Mouse (Mus musculus) G1E (cell line): ENCODE measurements around the gene Ankra2. TPM values are rescaled to one million over a fixed set of nuclear protein-coding genes. Genes with fewer than 3 reads are reported as not detected.

Experiments used
- ATAC-seq: 2 replicates; pipeline ENCODE4 v1.8.0; 2016; ENCODE audit warnings: mild to moderate bottlenecking; ENCODE audit not compliant: insufficient number of reproducible peaks, poor library complexity, low FRiP score, severe bottlenecking; ENCODE audit errors: extremely low read depth
- DNase-seq: peaks from one replicate; pipeline ENCODE4 v3.0.0; 2012; ENCODE audit warnings: low spot score
- H3K27me3 ChIP-seq: 2 replicates; pipeline ENCODE4 v1.6.1; 2012; ENCODE audit warnings: mild to moderate bottlenecking, low read length, inconsistent platforms; ENCODE audit not compliant: insufficient read depth
- H3K36me3 ChIP-seq: replicated peaks from 2 replicates; pipeline ENCODE3; 2012; ENCODE audit warnings: mild to moderate bottlenecking, inconsistent platforms
- H3K4me1 ChIP-seq: 2 replicates; pipeline ENCODE4 v1.6.1; 2012; ENCODE audit warnings: low read depth, low read length, inconsistent platforms, mixed read lengths; ENCODE audit not compliant: insufficient read depth
- H3K4me3 ChIP-seq: 2 replicates; pipeline ENCODE4 v1.5.1; 2012; ENCODE audit warnings: low read depth, mild to moderate bottlenecking, inconsistent platforms, low read length, moderate library complexity, mixed read lengths
- H3K9me3 ChIP-seq: replicated peaks from 2 replicates; pipeline ENCODE4 v1.6.1; 2012; ENCODE audit warnings: inconsistent platforms
- CTCF ChIP-seq: IDR thresholded peaks from 2 replicates; pipeline ENCODE4 v1.5.1; 2012; ENCODE audit warnings: low read depth, low read length, inconsistent platforms, mixed read lengths
- GATA1 ChIP-seq: IDR thresholded peaks from 2 replicates; pipeline ENCODE4 v1.6.1; 2012; ENCODE audit warnings: borderline replicate concordance, low read length, inconsistent platforms, mixed read lengths
- GATA2 ChIP-seq: IDR thresholded peaks from 2 replicates; pipeline ENCODE4 v1.6.1; 2012; ENCODE audit warnings: low read depth, low read length, inconsistent platforms, borderline replicate concordance
- POLR2AphosphoS5 ChIP-seq: IDR thresholded peaks from 2 replicates; pipeline ENCODE4 v1.6.1; 2012; ENCODE audit warnings: low read depth, low read length, inconsistent platforms; ENCODE audit not compliant: insufficient replicate concordance
- TAL1 ChIP-seq: conservative IDR thresholded peaks from 2 replicates; pipeline ENCODE4 v1.6.1; 2012; ENCODE audit warnings: low read depth, low read length, inconsistent platforms, mixed read lengths
- polyA plus RNA-seq: library from polyadenylated mRNA; stranded (reverse); fragments of >175 nt; gene quantifications from 2 replicates; pipeline ENCODE4 v1.2.3, GENCODE M21; 2012
- total RNA-seq, 2 experiments: library from RNA; stranded (forward) in 1 of 2; stranded (reverse) in 1 of 2; fragments of 200-1000 nt in 1 of 2; fragments of >200 nt in 1 of 2; fragmentation: Nextera tagmentation in 1 of 2; gene quantifications; 2 replicates each; pipeline ENCODE4 v1.2.3; 2014 to 2017

Gene Ankra2
- total and polyA plus RNA-seq, 3 experiments, result 16.3 to 53.0 (median 29.0) TPM

DNA sequence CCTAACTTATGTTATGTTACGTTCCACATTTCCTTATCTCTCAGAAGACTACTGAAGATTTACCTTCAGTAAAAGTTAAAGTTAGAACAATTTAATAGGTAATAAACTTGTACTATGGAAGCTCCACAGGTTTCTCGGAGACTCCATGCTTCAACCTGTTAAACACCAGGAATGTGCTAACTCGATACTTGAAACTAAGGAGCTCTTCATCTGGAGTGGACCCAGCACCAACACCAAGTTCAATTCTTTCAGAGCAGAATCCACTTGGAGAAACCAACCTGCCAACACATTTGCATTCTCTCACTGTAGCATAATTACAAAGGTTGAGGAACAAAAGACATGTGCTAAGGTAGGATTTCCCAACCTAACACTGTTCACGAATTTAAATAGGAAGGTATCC lies 52.2 kb downstream of the Ankra2 start:
- H3K36me3 ChIP-seq, result peaks cover 50% of the 10 kb centered on the region
- DNase-seq, result no peak
- peak overlapping the region; percentile 57 for H3K4me3 ChIP-seq
- ATAC-seq, result no peak
- no peaks in the 10 kb centered on the region for H3K27me3 ChIP-seq
- no peaks in the 10 kb centered on the region for H3K9me3 ChIP-seq
- H3K4me1 ChIP-seq, result peaks cover 45% of the 10 kb centered on the region
- no peak for TF ChIP-seq CTCF
- TF ChIP-seq GATA2, result no peak
- TF ChIP-seq GATA1, result no peak
- TF ChIP-seq TAL1, result no peak
- no peak for TF ChIP-seq POLR2AphosphoS5

DNA sequence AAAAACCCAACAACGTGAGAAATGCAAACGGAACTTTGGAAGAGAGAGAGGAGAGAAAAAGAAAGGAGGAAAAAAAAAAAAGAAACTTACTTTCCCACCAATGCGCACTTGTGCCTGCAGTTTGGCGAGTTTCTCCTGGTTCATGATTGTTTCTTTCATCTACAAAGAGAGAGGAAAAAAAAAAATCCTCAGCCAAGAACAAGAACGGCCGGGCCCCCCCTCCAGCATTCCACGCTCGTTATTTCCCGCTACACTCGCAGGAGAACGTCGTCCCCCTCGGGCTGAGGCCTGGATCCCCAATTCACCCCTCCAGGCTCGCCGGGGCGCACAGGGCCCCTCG lies 53.2 kb downstream of the Ankra2 start:
- Histone ChIP-seq H3K9me3 (no peaks in the 10 kb centered on the region), H3K4me1 (peaks cover 40% of the 10 kb centered on the region), H3K27me3 (no peaks in the 10 kb centered on the region), H3K4me3 (peak overlapping the region; percentile 92), H3K36me3 (peaks cover 44% of the 10 kb centered on the region)
- DNase-seq (no peak), ATAC-seq (no peak)
- TF ChIP-seq GATA2 (no peak), GATA1 (no peak), POLR2AphosphoS5 (no peak), CTCF (no peak), TAL1 (no peak)

DNA sequence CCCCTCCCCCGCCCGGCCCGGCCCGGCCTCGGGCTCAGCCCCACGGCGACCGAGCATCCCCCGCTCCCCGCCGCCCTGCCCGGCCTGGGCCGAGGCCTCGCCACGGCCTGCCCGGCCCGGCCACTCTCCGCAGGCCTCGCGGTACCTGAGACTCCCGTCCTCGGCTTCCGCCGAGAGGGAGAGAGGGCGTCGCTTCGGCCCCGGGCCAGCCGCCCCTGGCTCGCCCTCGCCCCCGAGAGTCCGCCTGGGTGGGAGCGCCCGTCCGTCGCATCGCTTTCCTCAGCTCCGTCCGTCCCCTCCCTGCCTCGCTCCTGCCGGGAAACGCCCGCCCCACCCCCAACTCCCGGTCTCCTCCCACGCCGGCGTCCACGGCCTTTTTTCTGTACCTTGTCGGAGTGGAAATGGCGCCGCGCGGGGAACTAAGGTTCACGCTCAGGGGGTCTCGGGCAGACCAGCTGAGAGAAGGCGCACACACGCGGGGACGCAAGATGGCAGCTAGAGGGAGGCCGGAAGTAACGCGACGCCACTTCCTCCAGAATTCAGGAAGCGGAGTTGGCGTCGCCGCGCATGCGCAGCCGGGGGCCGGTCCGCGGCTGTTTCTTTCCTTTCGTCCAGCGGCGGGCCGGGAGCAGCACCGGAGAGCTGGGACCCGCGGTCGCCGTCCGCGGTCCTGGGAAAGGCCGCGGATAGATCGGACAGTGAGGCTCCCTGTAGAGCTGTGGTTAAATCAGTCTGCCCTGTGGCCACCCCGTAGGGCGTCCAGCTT lies 53.8 kb downstream of the Ankra2 start, which contains the start of gene Btf3:
TSS of gene Btf3 (minus strand) at position 527 of the 766 bp plus-strand sequence.
- Histone ChIP-seq H3K4me3 (peak within 1 kb of the TSS; percentile 92), H3K9me3 (no peaks in the 10 kb centered on the region), H3K27me3 (no peaks in the 10 kb centered on the region), H3K36me3 (peaks cover 44% of the 10 kb centered on the region), H3K4me1 (peaks cover 34% of the 10 kb centered on the region)
- DNase-seq, result peak; percentile 88
- TF ChIP-seq CTCF (no peak), GATA2 (no peak), POLR2AphosphoS5 (no peak)
- ATAC-seq, result peak; percentile 62; the same call in 1 of the 2 replicates

DNA sequence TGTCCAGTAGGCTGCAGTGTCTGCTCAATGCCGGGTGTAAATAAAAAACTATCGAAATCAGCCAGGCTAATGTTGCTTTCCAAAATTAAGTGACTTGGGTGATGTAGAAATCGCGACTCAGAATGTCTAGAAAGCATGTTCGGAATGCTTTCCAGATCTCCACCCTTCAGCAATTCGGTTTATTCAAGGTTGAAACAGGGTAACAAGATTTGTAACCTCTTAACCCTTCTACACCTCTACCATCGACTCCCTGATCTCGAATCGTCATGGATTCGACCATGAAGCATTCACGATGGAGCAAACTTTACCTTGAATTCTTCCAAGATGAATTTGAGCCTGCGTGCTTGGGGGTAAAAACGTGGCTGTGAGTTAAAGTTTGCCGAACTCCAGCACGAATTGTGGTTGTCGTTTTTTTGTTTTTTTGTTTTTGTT lies 54.4 kb downstream of the Ankra2 start:
- DNase-seq (peak; percentile 8), ATAC-seq (no peak)
- Histone ChIP-seq H3K9me3 (no peaks in the 10 kb centered on the region), H3K4me3 (peak overlapping the region; percentile 92), H3K27me3 (no peaks in the 10 kb centered on the region), H3K36me3 (peaks cover 41% of the 10 kb centered on the region), H3K4me1 (peaks cover 28% of the 10 kb centered on the region)
- TF ChIP-seq GATA1 (no peak), TAL1 (no peak), CTCF (no peak), GATA2 (no peak), POLR2AphosphoS5 (no peak)

DNA sequence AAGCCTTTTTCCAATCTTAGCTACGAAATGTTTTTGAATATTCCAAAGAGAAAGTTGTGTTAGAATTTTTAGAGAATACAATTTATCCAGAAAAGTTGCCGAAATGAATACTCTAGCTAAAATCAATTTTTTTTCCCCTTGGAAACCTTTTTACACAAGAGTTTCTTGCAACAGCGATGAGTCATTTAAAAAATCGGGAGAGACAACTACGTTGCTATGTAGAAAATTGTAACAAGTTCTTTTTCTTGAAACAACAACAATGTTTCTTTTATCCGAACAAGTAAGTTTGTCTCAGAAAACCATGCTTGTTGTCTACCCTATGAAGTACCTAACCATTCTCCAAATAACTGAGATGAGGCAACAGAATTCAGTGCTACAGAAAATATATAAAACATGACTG lies 55.0 kb downstream of the Ankra2 start:
- Histone ChIP-seq H3K4me1 (peaks cover 23% of the 10 kb centered on the region), H3K4me3 (peak overlapping the region; percentile 92; the same call in 1 of the 2 replicates), H3K27me3 (no peaks in the 10 kb centered on the region), H3K9me3 (no peaks in the 10 kb centered on the region), H3K36me3 (peaks cover 34% of the 10 kb centered on the region)
- DNase-seq (no peak), ATAC-seq (no peak)
- TF ChIP-seq POLR2AphosphoS5 (no peak), CTCF (no peak), TAL1 (no peak), GATA2 (no peak), GATA1 (no peak)

Other genes starting within 250 kb of the Ankra2 start
- gene Arhgef28, start 56.6 kb upstream of the Ankra2 start, total RNA-seq (2014; fragmentation: Nextera tagmentation), result not detected in 2 replicates
- gene Arhgef28, start 56.6 kb upstream of the Ankra2 start, total RNA-seq (2017), result under 0.01 and 0.11 TPM in 2 replicates
- gene Arhgef28, start 56.6 kb upstream of the Ankra2 start, polyA plus RNA-seq, result not detected in 2 replicates
- 49.2 and 51.6 TPM in 2 replicates for gene Utp15, start within 50 bp of the Ankra2 start, total RNA-seq (2014; fragmentation: Nextera tagmentation)
- 73.7 and 81.2 TPM in 2 replicates for gene Utp15, start within 50 bp of the Ankra2 start, total RNA-seq (2017)
- 21.3 and 22.4 TPM in 2 replicates for gene Utp15, start within 50 bp of the Ankra2 start, polyA plus RNA-seq
- not detected in 2 replicates for gene Gm21976, start 16.8 kb downstream of the Ankra2 start, total RNA-seq (2014; fragmentation: Nextera tagmentation)
- not detected in 2 replicates for gene Gm21976, start 16.8 kb downstream of the Ankra2 start, total RNA-seq (2017)
- gene Gm21976, start 16.8 kb downstream of the Ankra2 start, polyA plus RNA-seq, result not detected in 2 replicates
- 982 and 1,121 TPM in 2 replicates for gene Btf3, start 53.9 kb downstream of the Ankra2 start, total RNA-seq (2014; fragmentation: Nextera tagmentation)
- 2,215 and 2,347 TPM in 2 replicates for gene Btf3, start 53.9 kb downstream of the Ankra2 start, total RNA-seq (2017)
- 141 and 144 TPM in 2 replicates for gene Btf3, start 53.9 kb downstream of the Ankra2 start, polyA plus RNA-seq
- not detected in 2 replicates for gene Foxd1, start 91.2 kb downstream of the Ankra2 start, total RNA-seq (2014; fragmentation: Nextera tagmentation)
- 0.05 TPM in 1 of 2 replicates, not detected in the other for gene Foxd1, start 91.2 kb downstream of the Ankra2 start, total RNA-seq (2017)
- not detected in 2 replicates for gene Foxd1, start 91.2 kb downstream of the Ankra2 start, polyA plus RNA-seq
- gene Gm10320, start 228.9 kb downstream of the Ankra2 start, total RNA-seq (2014; fragmentation: Nextera tagmentation), result not detected in 2 replicates
- 0.70 and 0.93 TPM in 2 replicates for gene Gm10320, start 228.9 kb downstream of the Ankra2 start, total RNA-seq (2017)
- gene Gm10320, start 228.9 kb downstream of the Ankra2 start, polyA plus RNA-seq, result 0.60 and 1.0 TPM in 2 replicates